Mouse (Mus musculus): Measurements from ENCODE around the gene Loxl1. TPM values are rescaled to one million over a fixed set of nuclear protein-coding genes. Genes with fewer than 3 reads are reported as not detected.

The Loxl1 gene
- polyA plus RNA-seq, 1 experiment from 2014 or later: 30.1 TPM

- H3K4me2 ChIP-seq: no peak overlapping the region
- H3K9ac ChIP-seq (replicated peaks): no peak overlapping the region
- no peaks in the 10 kb centered on the region for H3K27me3 ChIP-seq
- H3K4me1 ChIP-seq (replicated peaks): peaks cover 11% of the 10 kb centered on the region
- ATAC-seq (ENCODE audit: insufficient number of reproducible peaks, insufficient read depth, low FRiP score, low TSS enrichment, low read depth): no peak
- 75% methylated on average over 3 of the region's 3 CpGs for WGBS
- no peak overlapping the region for H3K27ac ChIP-seq
- no peaks in the 10 kb centered on the region for H3K36me3 ChIP-seq
- no peak overlapping the region for H3K4me3 ChIP-seq (replicated peaks)
- H3K9me3 ChIP-seq: peaks cover 4% of the 10 kb centered on the region; the same call in 1 of the 2 replicates
Measured at GRCm38 (mm10) chr9:58331276-58331675, 18.3 kb upstream of the Loxl1 start.

GRCm38 (mm10) chr9:58330293-58330692, 17.3 kb upstream of the Loxl1 start:
- Histone ChIP-seq H3K9ac (replicated peaks) (no peak overlapping the region), H3K4me2 (no peak overlapping the region), H3K36me3 (no peaks in the 10 kb centered on the region), H3K27me3 (no peaks in the 10 kb centered on the region), H3K4me3 (replicated peaks) (no peak overlapping the region), H3K9me3 (peaks cover 4% of the 10 kb centered on the region; the same call in 1 of the 2 replicates), H3K4me1 (replicated peaks) (peaks cover 14% of the 10 kb centered on the region), H3K27ac (no peak overlapping the region)
- 24% methylated on average over 5 of the region's 5 CpGs for WGBS
- ATAC-seq (ENCODE audit: insufficient number of reproducible peaks, insufficient read depth, low FRiP score, low TSS enrichment, low read depth): no peak

GRCm38 (mm10) chr9:58327382-58327781, 14.4 kb upstream of the Loxl1 start:
- Histone ChIP-seq H3K4me1 (replicated peaks) (peaks cover 28% of the 10 kb centered on the region), H3K9me3 (no peaks in the 10 kb centered on the region), H3K9ac (replicated peaks) (no peak overlapping the region), H3K36me3 (no peaks in the 10 kb centered on the region), H3K27ac (no peak overlapping the region), H3K4me3 (replicated peaks) (no peak overlapping the region), H3K27me3 (no peaks in the 10 kb centered on the region), H3K4me2 (no peak overlapping the region)
- no peak for ATAC-seq (ENCODE audit: insufficient number of reproducible peaks, insufficient read depth, low FRiP score, low TSS enrichment, low read depth)
- WGBS: 38% methylated on average over 1 of the region's 1 CpGs

GRCm38 (mm10) chr9:58326477-58327180, 13.6 kb upstream of the Loxl1 start:
- ATAC-seq (ENCODE audit: insufficient number of reproducible peaks, insufficient read depth, low FRiP score, low TSS enrichment, low read depth): no peak
- H3K9ac ChIP-seq (replicated peaks): no peak overlapping the region
- H3K27ac ChIP-seq: peak overlapping the region; percentile 23; the same call in 1 of the 2 replicates
- H3K36me3 ChIP-seq: no peaks in the 10 kb centered on the region
- H3K9me3 ChIP-seq: 0 out of 2 replicates have a peak, but pooled peaks cover 2% of the 10 kb centered on the region
- peaks cover 28% of the 10 kb centered on the region for H3K4me1 ChIP-seq (replicated peaks)
- no peaks in the 10 kb centered on the region for H3K27me3 ChIP-seq
- no peak overlapping the region for H3K4me3 ChIP-seq (replicated peaks)
- no peak overlapping the region for H3K4me2 ChIP-seq
- WGBS: 13% methylated on average over 4 of the region's 4 CpGs

- no peak overlapping the region for H3K27ac ChIP-seq
- no peaks in the 10 kb centered on the region for H3K27me3 ChIP-seq
- no peak overlapping the region for H3K4me3 ChIP-seq (replicated peaks)
- H3K36me3 ChIP-seq: no peaks in the 10 kb centered on the region
- H3K9ac ChIP-seq (replicated peaks): no peak overlapping the region
- 0 out of 2 replicates have a peak, but pooled peaks cover 6% of the 10 kb centered on the region for H3K9me3 ChIP-seq
- H3K4me1 ChIP-seq (replicated peaks): peaks cover 30% of the 10 kb centered on the region
- H3K4me2 ChIP-seq: no peak overlapping the region
- no peak for ATAC-seq (ENCODE audit: insufficient number of reproducible peaks, insufficient read depth, low FRiP score, low TSS enrichment, low read depth)
- 96% methylated on average over 3 of the region's 3 CpGs for WGBS
Measured at GRCm38 (mm10) chr9:58321681-58322080, 8.7 kb upstream of the Loxl1 start.

GRCm38 (mm10) chr9:58318317-58318716, 5.3 kb upstream of the Loxl1 start:
- no peak overlapping the region for H3K4me3 ChIP-seq (replicated peaks)
- peaks cover 43% of the 10 kb centered on the region for H3K4me1 ChIP-seq (replicated peaks)
- 55% methylated on average over 3 of the region's 3 CpGs for WGBS
- no peak overlapping the region for H3K4me2 ChIP-seq
- H3K36me3 ChIP-seq: no peaks in the 10 kb centered on the region
- H3K9me3 ChIP-seq: 0 out of 2 replicates have a peak, but pooled peaks cover 6% of the 10 kb centered on the region
- no peak for ATAC-seq (ENCODE audit: insufficient number of reproducible peaks, insufficient read depth, low FRiP score, low TSS enrichment, low read depth)
- no peaks in the 10 kb centered on the region for H3K27me3 ChIP-seq
- no peak overlapping the region for H3K9ac ChIP-seq (replicated peaks)
- no peak overlapping the region for H3K27ac ChIP-seq

- no peak overlapping the region for H3K9ac ChIP-seq (replicated peaks)
- H3K4me2 ChIP-seq: no peak overlapping the region
- peaks cover 53% of the 10 kb centered on the region for H3K4me1 ChIP-seq (replicated peaks)
- no peak overlapping the region for H3K4me3 ChIP-seq (replicated peaks)
- 0 out of 2 replicates have a peak, but pooled peaks cover 6% of the 10 kb centered on the region for H3K9me3 ChIP-seq
- H3K27me3 ChIP-seq: peaks cover 3% of the 10 kb centered on the region; the same call in 1 of the 2 replicates
- 82% methylated on average over 3 of the region's 3 CpGs for WGBS
- H3K36me3 ChIP-seq: no peaks in the 10 kb centered on the region
- H3K27ac ChIP-seq: peak overlapping the region; percentile 66
- ATAC-seq (ENCODE audit: insufficient number of reproducible peaks, insufficient read depth, low FRiP score, low TSS enrichment, low read depth): no peak
Measured at GRCm38 (mm10) chr9:58317381-58317780, 4.4 kb upstream of the Loxl1 start.

GRCm38 (mm10) chr9:58316784-58317183, 3.8 kb upstream of the Loxl1 start:
- Histone ChIP-seq H3K9ac (replicated peaks) (no peak overlapping the region), H3K4me3 (replicated peaks) (no peak overlapping the region), H3K9me3 (0 out of 2 replicates have a peak, but pooled peaks cover 6% of the 10 kb centered on the region), H3K4me2 (no peak overlapping the region), H3K27me3 (peaks cover 8% of the 10 kb centered on the region), H3K36me3 (no peaks in the 10 kb centered on the region), H3K4me1 (replicated peaks) (peaks cover 58% of the 10 kb centered on the region), H3K27ac (peak overlapping the region; percentile 66)
- ATAC-seq (ENCODE audit: insufficient number of reproducible peaks, insufficient read depth, low FRiP score, low TSS enrichment, low read depth): no peak
- WGBS: 50% methylated on average over 7 of the region's 7 CpGs

- WGBS: 88% methylated on average over 2 of the region's 2 CpGs
- no peak for ATAC-seq (ENCODE audit: insufficient number of reproducible peaks, insufficient read depth, low FRiP score, low TSS enrichment, low read depth)
- Histone ChIP-seq H3K36me3 (no peaks in the 10 kb centered on the region), H3K4me3 (replicated peaks) (no peak overlapping the region), H3K4me2 (0 out of 2 replicates have a peak overlapping the region, but pooled peaks have one; percentile 40), H3K27me3 (peaks cover 15% of the 10 kb centered on the region), H3K4me1 (replicated peaks) (peaks cover 65% of the 10 kb centered on the region), H3K27ac (peak overlapping the region; percentile 96), H3K9me3 (no peaks in the 10 kb centered on the region), H3K9ac (replicated peaks) (no peak overlapping the region)
Measured at GRCm38 (mm10) chr9:58315850-58316249, 2.9 kb upstream of the Loxl1 start.

GRCm38 (mm10) chr9:58314682-58315360, 1.8 kb upstream of the Loxl1 start:
- 38% methylated on average over 5 of the region's 5 CpGs for WGBS
- Histone ChIP-seq H3K9me3 (no peaks in the 10 kb centered on the region), H3K9ac (replicated peaks) (peak overlapping the region; percentile 32; the same call in 1 of the 2 replicates), H3K27me3 (peaks cover 21% of the 10 kb centered on the region), H3K4me1 (replicated peaks) (peaks cover 72% of the 10 kb centered on the region), H3K36me3 (no peaks in the 10 kb centered on the region), H3K4me2 (peak overlapping the region; percentile 40), H3K4me3 (replicated peaks) (no peak overlapping the region), H3K27ac (peak overlapping the region; percentile 96)
- ATAC-seq (ENCODE audit: insufficient number of reproducible peaks, insufficient read depth, low FRiP score, low TSS enrichment, low read depth): no peak; the same call in 1 of the 2 replicates

- Histone ChIP-seq H3K9ac (replicated peaks) (peak overlapping the region; percentile 75), H3K36me3 (peaks cover 1% of the 10 kb centered on the region; the same call in 1 of the 2 replicates), H3K9me3 (no peaks in the 10 kb centered on the region), H3K4me1 (replicated peaks) (peaks cover 91% of the 10 kb centered on the region), H3K27ac (peak overlapping the region; percentile 93), H3K27me3 (peaks cover 21% of the 10 kb centered on the region), H3K4me2 (peak overlapping the region; percentile 86), H3K4me3 (replicated peaks) (peak overlapping the region; percentile 62)
- no peak for ATAC-seq (ENCODE audit: insufficient number of reproducible peaks, insufficient read depth, low FRiP score, low TSS enrichment, low read depth)
- WGBS: 1% methylated on average over 72 of the region's 72 CpGs
Measured at GRCm38 (mm10) chr9:58312196-58312943, 616 bp downstream of the Loxl1 start.
